Mouse (Mus musculus): ENCODE data around the gene Dst.

DNA sequence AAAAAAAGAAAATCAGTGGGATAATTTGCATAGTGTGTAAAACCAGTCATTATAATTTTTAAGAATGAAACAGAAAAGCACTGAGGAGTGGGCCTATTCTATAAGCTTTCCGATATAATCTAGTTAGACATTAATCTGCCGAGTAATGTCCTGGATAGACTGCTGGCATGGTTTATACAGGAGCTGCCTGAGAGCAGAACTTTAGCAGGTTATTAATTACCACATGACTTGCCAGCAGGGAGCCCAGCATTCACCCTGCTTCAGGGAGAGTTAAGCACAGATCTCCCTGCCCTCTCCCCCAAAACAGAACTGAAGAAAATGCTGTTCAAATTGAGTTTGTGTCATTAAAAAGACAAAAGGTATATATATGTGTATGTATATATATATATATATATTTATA is 323.0 kb downstream of the Dst start:
- TF ChIP-seq CTCF (IDR thresholded peaks at IDR 0.05) (no peak), POLR2A (IDR thresholded peaks at IDR 0.05; ENCODE audit: insufficient read depth, low read depth, low read length) (no peak)
